Mouse (Mus musculus) thymus, adult 2 months (tissue): Measurements from ENCODE around the gene Nadk2. TPM values are rescaled to one million over a fixed set of nuclear protein-coding genes. Genes with fewer than 3 reads are reported as not detected.

Experiments used
- DNase-seq: peaks from one replicate; pipeline ENCODE4 v3.0.0; 2021
- H3K27ac ChIP-seq: fragments of 200-500 bp; 2 replicates; pipeline ENCODE4 v1.5.1; 2012; ENCODE audit warnings: low read length, control low read depth; ENCODE audit not compliant: control insufficient read depth, insufficient read depth
- H3K27me3 ChIP-seq: fragments of 200-500 bp; 2 replicates; pipeline ENCODE4 v1.6.1; 2012; ENCODE audit warnings: mild to moderate bottlenecking, low read length, moderate library complexity, mixed read lengths; ENCODE audit not compliant: control insufficient read depth, insufficient read depth
- H3K36me3 ChIP-seq: fragments of 200-500 bp; 2 replicates; pipeline ENCODE4 v1.6.1; 2012; ENCODE audit warnings: mild to moderate bottlenecking, low read length, moderate library complexity; ENCODE audit not compliant: control insufficient read depth, insufficient read depth
- H3K4me1 ChIP-seq: fragments of 200-500 bp; replicated peaks from 2 replicates; pipeline ENCODE4 v1.6.1; 2012; ENCODE audit warnings: low read length; ENCODE audit not compliant: control insufficient read depth, insufficient read depth
- H3K4me3 ChIP-seq: fragments of 200-500 bp; 2 replicates; pipeline ENCODE4 v1.5.1; 2012; ENCODE audit warnings: mild to moderate bottlenecking, low read length, control low read depth, moderate library complexity; ENCODE audit not compliant: control insufficient read depth, insufficient read depth
- CTCF ChIP-seq: fragments of 200-500 bp; IDR thresholded peaks from 2 replicates; pipeline ENCODE4 v1.5.1; 2012; ENCODE audit warnings: mild to moderate bottlenecking, control low read depth, low read length, moderate library complexity, borderline replicate concordance; ENCODE audit not compliant: control insufficient read depth, poor library complexity, insufficient read depth; ENCODE audit errors: extremely low read depth
- POLR2A ChIP-seq: fragments of 200-500 bp; IDR thresholded peaks from 2 replicates; pipeline ENCODE4 v1.6.1; 2012; ENCODE audit warnings: mild to moderate bottlenecking, low read length, control low read depth, moderate library complexity; ENCODE audit not compliant: control insufficient read depth, poor library complexity, insufficient read depth; ENCODE audit errors: extremely low read depth
- WGBS: fragments of 180-500 bp; shearing (Covaris S2); methylation state at CpG from one replicate; pipeline ENCODE4 v1.1.7; 2018; 5-methylcytosine and 5-hydroxymethylcytosine counted together
- polyA plus RNA-seq: library from polyadenylated mRNA; depleted of rRNA; stranded (reverse); fragments of >200 nt; gene quantifications from 2 replicates; pipeline ENCODE4 v1.2.3, GENCODE M21; 2012

Gene Nadk2
- polyA plus RNA-seq, 1 experiment: 14.1 TPM

- Histone ChIP-seq H3K36me3 (0 out of 2 replicates have a peak, but pooled peaks cover under 1% of the 10 kb centered on the region), H3K4me3 (no peak overlapping the region), H3K4me1 (0 out of 2 replicates have a peak, but pooled peaks cover 3% of the 10 kb centered on the region), H3K27ac (no peak overlapping the region), H3K27me3 (no peaks in the 10 kb centered on the region)
- WGBS: 84% methylated on average over 5 of the region's 5 CpGs
- no peak for DNase-seq
- no peak for TF ChIP-seq POLR2A
- TF ChIP-seq CTCF: no peak
Observed at GRCm38 (mm10) chr15:9087421-9087820, 16.4 kb downstream of the Nadk2 start.

DNA sequence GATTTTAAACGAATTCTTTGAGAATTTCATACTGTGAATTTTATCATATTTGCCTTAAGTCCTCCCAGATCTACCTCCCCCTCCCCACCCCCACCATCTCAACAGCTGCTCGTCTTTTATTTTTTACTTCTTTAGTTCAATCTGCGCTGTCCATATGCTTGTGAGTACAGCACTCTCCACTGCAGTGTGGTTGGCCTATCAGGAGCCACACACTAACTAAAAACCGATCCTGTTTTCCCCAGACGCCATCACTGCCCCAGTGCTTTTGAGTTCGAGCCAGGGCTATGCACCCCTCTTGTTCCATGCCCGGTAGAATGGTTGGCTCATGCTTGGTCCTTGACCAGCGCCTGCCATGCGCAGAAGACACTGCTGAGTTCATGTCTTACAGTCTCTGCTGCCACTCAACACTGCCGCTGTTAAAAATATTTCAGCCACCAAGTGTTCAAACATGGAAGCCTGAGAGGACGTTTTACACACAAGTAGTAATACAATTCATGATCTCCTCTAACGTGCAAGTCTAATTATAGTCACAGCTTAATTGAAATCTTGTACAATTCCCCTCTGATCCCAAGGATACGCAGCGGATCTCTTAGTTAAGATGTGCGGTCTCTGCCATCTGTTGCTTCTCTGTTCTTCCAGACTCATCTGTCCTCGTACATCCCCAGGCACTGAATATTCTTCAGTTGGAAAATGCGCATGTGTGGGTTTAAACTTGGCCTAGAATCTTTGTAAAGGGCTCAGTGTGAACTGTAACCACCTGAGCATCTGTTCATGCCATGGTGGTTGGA, 17.0 kb downstream of the Nadk2 start:
- Histone ChIP-seq H3K4me3 (no peak overlapping the region), H3K36me3 (peaks cover 7% of the 10 kb centered on the region), H3K27me3 (no peaks in the 10 kb centered on the region), H3K27ac (no peak overlapping the region), H3K4me1 (0 out of 2 replicates have a peak, but pooled peaks cover 3% of the 10 kb centered on the region)
- no peak for DNase-seq
- TF ChIP-seq POLR2A: no peak
- no peak for TF ChIP-seq CTCF
- WGBS: 97% methylated on average over 17 of the region's 17 CpGs

DNA sequence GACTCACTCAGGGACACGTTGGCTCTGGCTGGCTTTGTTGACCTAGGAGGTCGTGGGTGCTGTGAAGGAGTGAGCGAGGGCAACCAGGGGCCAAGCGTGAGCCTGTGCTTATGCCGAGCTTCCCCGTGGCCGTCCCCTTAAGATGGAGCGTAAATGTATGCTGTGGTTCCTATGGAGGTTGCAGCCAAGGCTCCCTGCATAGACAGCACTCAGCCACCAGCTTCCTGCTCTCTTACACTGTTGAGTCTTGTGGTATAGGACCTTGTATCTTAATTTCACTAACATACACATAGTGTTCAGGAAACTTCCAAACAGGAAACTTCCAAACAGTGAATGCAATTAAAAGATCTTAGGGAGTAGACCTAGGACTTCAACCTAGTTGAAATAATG, 17.6 kb downstream of the Nadk2 start:
- TF ChIP-seq CTCF: no peak
- no peak for TF ChIP-seq POLR2A
- WGBS: 94% methylated on average over 8 of the region's 8 CpGs
- Histone ChIP-seq H3K4me1 (0 out of 2 replicates have a peak, but pooled peaks cover 3% of the 10 kb centered on the region), H3K36me3 (peaks cover 13% of the 10 kb centered on the region), H3K27ac (no peak overlapping the region), H3K27me3 (no peaks in the 10 kb centered on the region), H3K4me3 (no peak overlapping the region)
- DNase-seq: no peak

GRCm38 (mm10) chr15:9089136-9089720, 18.2 kb downstream of the Nadk2 start:
- WGBS: 68% methylated on average over 2 of the region's 2 CpGs
- Histone ChIP-seq H3K27me3 (no peaks in the 10 kb centered on the region), H3K4me3 (no peak overlapping the region), H3K4me1 (0 out of 2 replicates have a peak, but pooled peaks cover 3% of the 10 kb centered on the region), H3K36me3 (peaks cover 16% of the 10 kb centered on the region), H3K27ac (no peak overlapping the region)
- TF ChIP-seq POLR2A: no peak
- no peak for TF ChIP-seq CTCF
- DNase-seq: no peak

DNA sequence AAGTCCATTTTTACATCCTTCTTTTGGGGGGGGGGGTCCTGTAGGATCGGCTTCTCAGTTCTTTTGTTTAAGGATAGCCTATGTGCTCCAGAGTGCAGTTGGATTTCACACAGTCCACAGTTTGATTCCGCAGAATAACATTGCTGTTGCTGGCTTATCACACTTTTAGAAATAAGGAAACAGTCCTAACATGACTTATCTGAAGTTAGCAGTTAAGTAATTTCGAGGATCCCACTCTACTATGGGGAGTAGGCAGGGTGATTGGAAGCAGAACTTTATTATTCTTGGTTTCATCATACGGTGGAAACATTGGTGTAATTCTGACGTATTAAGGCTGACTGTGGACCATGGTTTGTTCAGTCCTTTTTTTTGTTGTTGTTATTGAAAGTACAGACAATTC, 19.6 kb downstream of the Nadk2 start:
- H3K4me3 ChIP-seq: no peak overlapping the region
- no peaks in the 10 kb centered on the region for H3K27me3 ChIP-seq
- H3K36me3 ChIP-seq: peaks cover 16% of the 10 kb centered on the region
- WGBS: 97% methylated on average over 5 of the region's 5 CpGs
- no peak for DNase-seq
- TF ChIP-seq CTCF (no peak), POLR2A (no peak)
- 0 out of 2 replicates have a peak, but pooled peaks cover 3% of the 10 kb centered on the region for H3K4me1 ChIP-seq
- no peak overlapping the region for H3K27ac ChIP-seq

DNA sequence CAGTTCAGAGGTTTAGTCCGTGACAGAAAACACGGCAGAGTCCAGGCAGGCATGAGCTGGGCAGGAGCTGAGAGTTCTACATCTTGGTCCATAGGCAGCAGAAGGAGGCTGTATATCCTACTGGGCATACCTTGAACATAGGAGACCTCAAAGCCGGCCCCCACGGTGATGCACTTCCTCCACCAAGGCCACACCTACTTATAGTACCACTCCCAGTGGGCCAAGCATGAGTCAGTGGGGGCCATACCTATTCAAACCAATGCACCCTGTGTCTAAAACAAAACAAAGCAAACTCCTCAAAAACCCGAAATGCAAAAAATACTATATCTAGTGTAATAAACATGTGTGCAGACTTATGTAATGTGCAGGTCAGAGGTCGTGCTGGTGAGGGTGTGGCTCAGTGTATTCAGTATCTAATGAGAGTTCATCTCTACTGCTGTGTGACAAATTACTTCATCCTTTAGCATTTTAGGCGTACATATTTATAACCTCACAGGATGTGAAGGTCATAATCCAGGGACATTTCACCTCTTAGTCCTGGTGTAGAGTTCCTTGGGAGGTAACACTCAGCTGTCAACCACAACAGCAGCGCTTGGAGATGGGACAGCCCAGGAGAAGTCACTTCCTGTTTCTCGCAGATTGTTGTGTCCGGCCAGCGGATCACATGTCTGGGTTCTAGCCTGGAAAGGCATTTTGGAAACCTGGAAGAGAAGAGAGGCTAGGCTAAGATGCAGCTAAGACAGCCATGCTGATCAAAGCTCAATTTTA, 22.7 kb downstream of the Nadk2 start:
- TF ChIP-seq CTCF (no peak), POLR2A (no peak)
- 96% methylated on average over 11 of the region's 11 CpGs for WGBS
- no peak for DNase-seq
- Histone ChIP-seq H3K27me3 (no peaks in the 10 kb centered on the region), H3K4me3 (no peak overlapping the region), H3K27ac (no peak overlapping the region), H3K36me3 (peaks cover 23% of the 10 kb centered on the region), H3K4me1 (no peaks in the 10 kb centered on the region)
